Mouse (Mus musculus): Measurements from ENCODE around the gene Pkn2.
A peak's percentile ranks its signal among the peaks of the same experiment; 100 is the strongest.

Gene Pkn2

DNA sequence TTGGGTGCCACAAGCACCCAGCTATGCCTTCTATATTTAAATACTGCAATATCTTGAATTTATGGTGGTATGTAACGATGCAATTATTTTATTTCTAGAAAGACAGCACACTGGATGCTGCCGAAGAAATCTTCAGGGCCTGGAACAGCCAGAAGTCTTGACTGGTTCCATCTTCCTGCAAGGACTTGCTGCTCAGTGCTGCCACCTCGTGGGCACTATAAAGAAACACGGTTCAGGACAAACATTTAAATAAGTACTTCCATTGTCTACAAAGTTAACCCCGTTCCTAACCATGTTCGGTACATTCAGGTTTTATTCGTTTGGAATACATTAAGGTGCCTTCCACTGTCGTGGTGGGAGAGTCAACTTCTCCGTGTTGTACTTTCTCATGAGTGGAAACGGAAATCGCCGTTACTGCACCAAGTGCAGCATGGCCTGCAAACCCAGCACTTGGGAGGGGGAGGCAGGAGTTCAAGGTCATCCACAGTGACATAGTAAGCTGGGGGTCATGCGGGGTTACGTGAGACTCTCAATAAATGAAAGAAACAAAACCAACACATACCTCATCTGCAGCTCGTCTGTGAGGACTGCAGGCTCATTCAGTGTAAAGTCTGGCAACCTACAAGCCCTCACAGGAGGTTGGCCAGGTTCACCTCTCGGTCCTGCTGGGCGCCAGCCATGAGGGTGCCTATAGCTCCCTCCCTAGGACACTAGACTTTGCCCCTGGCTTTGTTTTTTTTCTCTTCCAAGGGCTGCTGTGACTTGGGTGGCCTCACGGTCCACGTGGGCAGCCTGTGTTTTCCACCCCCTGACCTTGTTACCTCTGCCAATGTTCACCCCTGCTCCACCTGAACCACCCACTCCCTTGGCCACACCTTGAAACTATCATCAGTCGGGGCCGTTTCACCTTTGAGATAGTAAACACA is 137.6 kb downstream of the Pkn2 start:
- peak; percentile 24 for DNase-seq (ENCODE audit: low spot score)
